Mouse (Mus musculus) CD4-positive, CD25-positive, alpha-beta regulatory T cell, adult 4 months (primary cell): ENCODE data around the gene Rab1a. TPM values are rescaled to one million over a fixed set of nuclear protein-coding genes. Genes with fewer than 3 reads are reported as not detected.
"Not testable (repeated sequence)": the region's sequence is repeated elsewhere in the genome, so short reads cannot be mapped to it uniquely, and the experiment has no call there.

Source experiments
- ATAC-seq: one replicate; pipeline ENCODE4 v1.8.0; 2017
- polyA plus RNA-seq, 2 experiments: library from polyadenylated mRNA; unstranded; fragments of 100-300 nt; shearing (Covaris generic); gene quantifications; one replicate each; pipeline ENCODE4 v1.2.1; 2017

Rab1a gene
- polyA plus RNA-seq = 100 to 1,000 TPM in 1 of 2 experiments, 10 to 100 TPM in 1; 70.6 to 103 TPM

GRCm38 (mm10) chr11:20200713-20201575 is at the start of gene Rab1a:
Gene Rab1a (plus strand): TSS chr11:20201432.
- ATAC-seq = peak; percentile 86

- no peak for ATAC-seq
Observed at GRCm38 (mm10) chr11:20152107-20152901, 48.9 kb upstream of the Rab1a start.

- not testable (repeated sequence) for ATAC-seq
Observed at GRCm38 (mm10) chr11:20153542-20153941, 47.7 kb upstream of the Rab1a start.

- ATAC-seq = no peak
Observed at GRCm38 (mm10) chr11:20158879-20159278, 42.4 kb upstream of the Rab1a start.

GRCm38 (mm10) chr11:20164979-20165867 is 36.0 kb upstream of the Rab1a start:
- ATAC-seq = no peak

- ATAC-seq = no peak
Observed at GRCm38 (mm10) chr11:20165991-20166390, 35.2 kb upstream of the Rab1a start.

- not testable (repeated sequence) for ATAC-seq
Observed at GRCm38 (mm10) chr11:20166476-20166875, 34.8 kb upstream of the Rab1a start.

GRCm38 (mm10) chr11:20168972-20169371 is 32.3 kb upstream of the Rab1a start:
- no peak for ATAC-seq

GRCm38 (mm10) chr11:20187271-20187670 is 14.0 kb upstream of the Rab1a start:
- no peak for ATAC-seq

GRCm38 (mm10) chr11:20193100-20193736 is 8.0 kb upstream of the Rab1a start:
- peak; percentile 60 for ATAC-seq

- no peak for ATAC-seq
Observed at GRCm38 (mm10) chr11:20201661-20202101, 449 bp downstream of the Rab1a start.

GRCm38 (mm10) chr11:20202299-20203011 is 1.2 kb downstream of the Rab1a start:
- peak; percentile 6 for ATAC-seq

- ATAC-seq = no peak
Observed at GRCm38 (mm10) chr11:20204321-20204720, 3.1 kb downstream of the Rab1a start.

GRCm38 (mm10) chr11:20204870-20205446 is 3.7 kb downstream of the Rab1a start:
- no peak for ATAC-seq

- no peak for ATAC-seq
Observed at GRCm38 (mm10) chr11:20205538-20205937, 4.3 kb downstream of the Rab1a start.

- ATAC-seq = no peak
Observed at GRCm38 (mm10) chr11:20206626-20207223, 5.5 kb downstream of the Rab1a start.

GRCm38 (mm10) chr11:20207589-20207988 is 6.4 kb downstream of the Rab1a start:
- no peak for ATAC-seq

- ATAC-seq = peak; percentile 33
Observed at GRCm38 (mm10) chr11:20211838-20212237, 10.6 kb downstream of the Rab1a start.

GRCm38 (mm10) chr11:20214779-20215178 is 13.5 kb downstream of the Rab1a start:
- no peak for ATAC-seq

GRCm38 (mm10) chr11:20216415-20216814 is 15.2 kb downstream of the Rab1a start:
- ATAC-seq = peak; percentile 40
